ENCODE assay signal across 18 mouse cellular contexts in the genomic region with DNA sequence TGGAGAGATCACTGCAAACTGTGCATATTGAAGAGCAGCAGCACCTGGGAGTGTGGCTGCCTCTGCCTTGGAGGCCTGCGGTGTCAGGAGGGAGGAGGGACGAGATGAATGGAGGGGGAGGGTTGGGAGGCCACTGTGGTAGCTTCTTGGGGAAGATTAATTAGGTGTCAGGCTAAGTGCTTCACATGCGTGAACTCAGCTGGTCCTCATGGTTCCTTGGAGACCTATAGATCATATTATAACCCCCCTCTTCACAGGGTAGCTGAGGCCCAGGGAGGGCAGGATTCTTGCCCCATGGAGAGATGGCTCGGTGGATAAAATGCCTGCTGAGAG. TPM values are rescaled to one million over a fixed set of nuclear protein-coding genes. Genes with fewer than 3 reads are reported as not detected.
DNase-seq lines count a peak whose midpoint lies in the region; ATAC-seq and TF ChIP-seq lines count a peak whose summit lies in the region.
"Had no signal": no experiment of that assay in that cellular context is flagged by ENCODE, and none has a peak within 500 bp of the region (broad histone marks: within the 10 kb centered on the region; RNA-seq: fewer than 3 reads in every experiment).

No protein-coding gene starts in this region.

- 15% methylated on average over 4 of the region's 4 CpGs for WGBS in hindbrain, embryonic 10.5 days
- WGBS in hindbrain, postnatal 0 days: 22% methylated on average over 4 of the region's 4 CpGs
- 44% methylated on average over 4 of the region's 4 CpGs for WGBS in macrophage (ENCODE audit: missing documents)
- 12% methylated on average over 4 of the region's 4 CpGs for WGBS in forebrain, embryonic 13.5 days

- peaks cover 95% of the 10 kb centered on the region for H3K79me2 ChIP-seq in macrophage (ENCODE audit: inconsistent target)

- no peaks in the 10 kb centered on the region for H3K36me3 ChIP-seq in hindbrain, embryonic 10.5 days
- H3K36me3 ChIP-seq in hindbrain, postnatal 0 days (ENCODE audit: insufficient read depth, low read length): no peaks in the 10 kb centered on the region
- no peaks in the 10 kb centered on the region for H3K36me3 ChIP-seq in macrophage (ENCODE audit: inconsistent target)
- H3K36me3 ChIP-seq in forebrain, embryonic 13.5 days (ENCODE audit: poor library complexity, severe bottlenecking): no peaks in the 10 kb centered on the region

- peak overlapping the region; percentile 72 for H3K27ac ChIP-seq in hindbrain, embryonic 10.5 days
- no peak overlapping the region for H3K27ac ChIP-seq in hindbrain, postnatal 0 days
- peak overlapping the region; percentile 97 for H3K27ac ChIP-seq in macrophage
- H3K27ac ChIP-seq in forebrain, embryonic 13.5 days: no peak overlapping the region
- H3K27ac ChIP-seq: liver, embryonic 14.5 days had no signal

- no peak for TF ChIP-seq CTCF in hindbrain, postnatal 0 days (IDR thresholded peaks at IDR 0.05; ENCODE audit: low read depth)

- DNase-seq in hindbrain, embryonic 10.5 days (ENCODE audit: low spot score): peak; percentile 42
- no peak for DNase-seq in hindbrain, postnatal 0 days (ENCODE audit: low spot score)
- peak; percentile 50 for DNase-seq in thymus, postnatal 14 days
- DNase-seq in thymus, postnatal 10 days (ENCODE audit: low spot score in 2 of 2): no peak
- DNase-seq in yolk sac, embryonic 10.5 days (ENCODE audit: low spot score): peak; percentile 20
- no peak for DNase-seq in kidney, adult 11 months
- DNase-seq: adrenal gland, postnatal 14 days; B cell, adult 2 months; cerebellum, adult 8-10 months; forebrain, postnatal 0 days; heart, postnatal 14 days; kidney, adult 18-20 months; left cerebral cortex, postnatal 4 days had no signal

- no peak overlapping the region for H3K9ac ChIP-seq in hindbrain, postnatal 0 days (replicated peaks; ENCODE audit: low read length)
- H3K9ac ChIP-seq in forebrain, embryonic 13.5 days: no peak overlapping the region
- H3K9ac ChIP-seq: forebrain, postnatal 0 days; liver, embryonic 14.5 days had no signal

- peaks cover 36% of the 10 kb centered on the region for H3K4me1 ChIP-seq in hindbrain, embryonic 10.5 days (replicated peaks)
- no peaks in the 10 kb centered on the region for H3K4me1 ChIP-seq in hindbrain, postnatal 0 days (ENCODE audit: insufficient read depth, low read length)
- H3K4me1 ChIP-seq in forebrain, embryonic 13.5 days: no peaks in the 10 kb centered on the region

- ATAC-seq in hindbrain, postnatal 0 days: no peak
- ATAC-seq in forebrain, embryonic 13.5 days: no peak
- ATAC-seq: forebrain, postnatal 0 days; Patski had no signal

- no peak overlapping the region for H3K4me2 ChIP-seq in hindbrain, postnatal 0 days (ENCODE audit: low read depth, low read length)
- no peak overlapping the region for H3K4me2 ChIP-seq in forebrain, embryonic 13.5 days

- H3K27me3 ChIP-seq in hindbrain, embryonic 10.5 days (ENCODE audit: insufficient read depth, poor library complexity, severe bottlenecking): no peaks in the 10 kb centered on the region
- no peaks in the 10 kb centered on the region for H3K27me3 ChIP-seq in hindbrain, postnatal 0 days (ENCODE audit: insufficient read depth, low read length)
- H3K27me3 ChIP-seq in forebrain, embryonic 13.5 days: no peaks in the 10 kb centered on the region

- no peaks in the 10 kb centered on the region for H3K9me3 ChIP-seq in hindbrain, embryonic 10.5 days
- 0 out of 2 replicates have a peak, but pooled peaks cover 3% of the 10 kb centered on the region for H3K9me3 ChIP-seq in hindbrain, postnatal 0 days (ENCODE audit: low read length)
- no peaks in the 10 kb centered on the region for H3K9me3 ChIP-seq in forebrain, embryonic 13.5 days (replicated peaks)

- H3K4me3 ChIP-seq in hindbrain, embryonic 10.5 days: no peak overlapping the region
- H3K4me3 ChIP-seq in hindbrain, postnatal 0 days (ENCODE audit: low read length): no peak overlapping the region
- H3K4me3 ChIP-seq in macrophage (ENCODE audit: inconsistent target): no peak overlapping the region
- H3K4me3 ChIP-seq in forebrain, embryonic 13.5 days: no peak overlapping the region
- H3K4me3 ChIP-seq: megakaryocyte, embryonic 14.5 days had no signal

RNA-seq across cellular contexts. Expression of gene Prkch, which starts 23.4 kb away (rescaled TPM):
- polyA plus RNA-seq in hindbrain, embryonic 10.5 days (2016; fragmentation: Nextera tagmentation; extraction: Ambion mirVana): 5.7 and 7.9 TPM in 2 replicates
- total RNA-seq in hindbrain, postnatal 0 days (2014; rRNA removed): 10.9 and 16.1 TPM in 2 replicates
- polyA plus RNA-seq in hindbrain, postnatal 0 days (2015; fragmentation: Nextera tagmentation; extraction: Ambion mirVana): 5.4 and 6.1 TPM in 2 replicates
- 100 to 1,000 TPM in 18 of 26 experiments, 10 to 100 TPM in 8; 25.8 to 187 (median 153) TPM for total RNA-seq in macrophage (2018; cell fraction: chromatin; rRNA removed)
- 10 to 100 TPM; 34.1 to 62.5 (median 56.8) TPM for total RNA-seq in macrophage (2018; cell fraction: cytosol; rRNA removed)
- 100 to 1,000 TPM in 7 of 26 experiments, 10 to 100 TPM in 19; 23.4 to 142 (median 85.8) TPM for total RNA-seq in macrophage (2018; cell fraction: nucleus; rRNA removed)
- 34.7 to 50.3 TPM (median 37.2 TPM) in 3 replicates for polyA plus RNA-seq in macrophage (2018)
- polyA plus RNA-seq in forebrain, embryonic 13.5 days (2015; fragmentation: Nextera tagmentation; extraction: Ambion mirVana): 2.1 and 3.1 TPM in 2 replicates

Comparison
In these comparisons a context has a peak if more than half of its experiments do, and no peak if none do; other contexts are left out.
1. DNase-seq: peak in hindbrain, embryonic 10.5 days (single experiment), thymus, postnatal 14 days (single experiment) and yolk sac, embryonic 10.5 days (single experiment); none in hindbrain, postnatal 0 days (single experiment), thymus, postnatal 10 days (0 of 2) and kidney, adult 11 months (single experiment).
2. H3K27ac ChIP-seq: peak in hindbrain, embryonic 10.5 days (single experiment) and macrophage (single experiment); none in hindbrain, postnatal 0 days (single experiment) and forebrain, embryonic 13.5 days (single experiment).